Mouse (Mus musculus) neural tube, embryonic 13.5 days (tissue): ENCODE results near the gene Rnf34. TPM values are rescaled to one million over a fixed set of nuclear protein-coding genes. Genes with fewer than 3 reads are reported as not detected.

Source experiments
- ATAC-seq: fragments of 200-750 bp; cut with Nextera tagmentation; 2 replicates; pipeline ENCODE4 v1.8.0; 2017; ENCODE audit warnings: low read depth, mild to moderate bottlenecking, moderate TSS enrichment, moderate library complexity
- H3K27ac ChIP-seq: fragments of 300-500 bp; sonication (generic); replicated peaks from 2 replicates; pipeline ENCODE4 v1.5.1; 2015; ENCODE audit warnings: moderate library complexity, mild to moderate bottlenecking, inconsistent platforms
- H3K27me3 ChIP-seq: fragments of 300-500 bp; sonication (generic); 2 replicates; pipeline ENCODE4 v1.6.1; 2015; ENCODE audit warnings: mild to moderate bottlenecking, inconsistent platforms
- H3K36me3 ChIP-seq: fragments of 300-500 bp; sonication (generic); 2 replicates; pipeline ENCODE4 v1.6.1; 2015; ENCODE audit warnings: mild to moderate bottlenecking, inconsistent platforms
- H3K4me1 ChIP-seq: fragments of 300-500 bp; sonication (generic); replicated peaks from 2 replicates; pipeline ENCODE4 v1.6.1; 2015; ENCODE audit warnings: inconsistent platforms
- H3K4me2 ChIP-seq: fragments of 300-500 bp; sonication (generic); 2 replicates; pipeline ENCODE4 v1.6.1; 2015; ENCODE audit warnings: inconsistent platforms, mild to moderate bottlenecking, moderate library complexity
- H3K4me3 ChIP-seq: fragments of 300-500 bp; sonication (generic); 2 replicates; pipeline ENCODE4 v1.5.1; 2015; ENCODE audit warnings: mild to moderate bottlenecking, inconsistent platforms
- H3K9ac ChIP-seq: fragments of 300-500 bp; sonication (generic); 2 replicates; pipeline ENCODE4 v1.6.1; 2015; ENCODE audit warnings: moderate library complexity, mild to moderate bottlenecking, inconsistent platforms
- H3K9me3 ChIP-seq: fragments of 300-500 bp; sonication (generic); 2 replicates; pipeline ENCODE4 v1.6.1; 2016; ENCODE audit warnings: inconsistent platforms
- WGBS: fragments of 180-500 bp; shearing (Covaris S2); methylation state at CpG from one replicate; pipeline ENCODE4 v1.1.7; 2015; 5-methylcytosine and 5-hydroxymethylcytosine counted together
- polyA plus RNA-seq: library from polyadenylated mRNA; unstranded; fragments of >200 nt; fragmentation: Nextera tagmentation; extraction: Ambion mirVana; gene quantifications from 2 replicates; pipeline ENCODE4 v1.2.1, GENCODE M21; 2015

Gene Rnf34
- polyA plus RNA-seq, 1 experiment from 2014 or later = 45.0 TPM

GRCm38 (mm10) chr5:122824450-122824849 lies 25.4 kb upstream of the Rnf34 start:
- no peak for ATAC-seq
- Histone ChIP-seq H3K36me3 (0 out of 2 replicates have a peak, but pooled peaks cover under 1% of the 10 kb centered on the region), H3K4me1 (peaks cover 12% of the 10 kb centered on the region), H3K9me3 (no peaks in the 10 kb centered on the region), H3K9ac (no peak overlapping the region), H3K27me3 (no peaks in the 10 kb centered on the region), H3K4me2 (no peak overlapping the region), H3K27ac (no peak overlapping the region), H3K4me3 (no peak overlapping the region)
- 76% methylated on average over 6 of the region's 6 CpGs for WGBS

- H3K36me3 ChIP-seq = no peaks in the 10 kb centered on the region
- H3K4me1 ChIP-seq = peaks cover 5% of the 10 kb centered on the region
- WGBS = 85% methylated on average over 8 of the region's 8 CpGs
- H3K27me3 ChIP-seq = no peaks in the 10 kb centered on the region
- no peak for ATAC-seq
- no peak overlapping the region for H3K4me3 ChIP-seq
- no peak overlapping the region for H3K9ac ChIP-seq
- H3K9me3 ChIP-seq = no peaks in the 10 kb centered on the region
- no peak overlapping the region for H3K27ac ChIP-seq
- H3K4me2 ChIP-seq = no peak overlapping the region
Measured at GRCm38 (mm10) chr5:122825099-122825498, 24.7 kb upstream of the Rnf34 start.

GRCm38 (mm10) chr5:122832536-122832935 lies 17.3 kb upstream of the Rnf34 start:
- H3K4me1 ChIP-seq = no peaks in the 10 kb centered on the region
- no peak overlapping the region for H3K4me2 ChIP-seq
- H3K9ac ChIP-seq = no peak overlapping the region
- no peaks in the 10 kb centered on the region for H3K36me3 ChIP-seq
- WGBS = 90% methylated on average over 10 of the region's 10 CpGs
- H3K27ac ChIP-seq = no peak overlapping the region
- H3K27me3 ChIP-seq = no peaks in the 10 kb centered on the region
- no peak overlapping the region for H3K4me3 ChIP-seq
- no peak for ATAC-seq
- H3K9me3 ChIP-seq = no peaks in the 10 kb centered on the region

- Histone ChIP-seq H3K4me3 (no peak overlapping the region), H3K9me3 (no peaks in the 10 kb centered on the region; the same call in 1 of the 2 replicates), H3K4me1 (no peaks in the 10 kb centered on the region), H3K9ac (no peak overlapping the region), H3K36me3 (no peaks in the 10 kb centered on the region), H3K27me3 (no peaks in the 10 kb centered on the region), H3K27ac (no peak overlapping the region), H3K4me2 (no peak overlapping the region)
- 83% methylated on average over 10 of the region's 10 CpGs for WGBS
- ATAC-seq = no peak
Measured at GRCm38 (mm10) chr5:122832996-122833395, 16.9 kb upstream of the Rnf34 start.

GRCm38 (mm10) chr5:122841126-122841525 lies 8.7 kb upstream of the Rnf34 start:
- H3K36me3 ChIP-seq = no peaks in the 10 kb centered on the region
- H3K27ac ChIP-seq = no peak overlapping the region
- H3K27me3 ChIP-seq = no peaks in the 10 kb centered on the region
- H3K9ac ChIP-seq = no peak overlapping the region
- no peaks in the 10 kb centered on the region for H3K4me1 ChIP-seq
- 91% methylated on average over 2 of the region's 2 CpGs for WGBS
- H3K9me3 ChIP-seq = no peaks in the 10 kb centered on the region; the same call in 1 of the 2 replicates
- no peak overlapping the region for H3K4me3 ChIP-seq
- no peak overlapping the region for H3K4me2 ChIP-seq
- no peak for ATAC-seq

- no peaks in the 10 kb centered on the region for H3K27me3 ChIP-seq
- WGBS = 87% methylated on average over 5 of the region's 5 CpGs
Measured at GRCm38 (mm10) chr5:122843799-122844198, 6.0 kb upstream of the Rnf34 start.

GRCm38 (mm10) chr5:122850319-122851002 lies 613 bp downstream of the Rnf34 start:
- H3K4me1 ChIP-seq = peaks cover 32% of the 10 kb centered on the region
- no peaks in the 10 kb centered on the region for H3K27me3 ChIP-seq
- peak overlapping the region; percentile 95 for H3K27ac ChIP-seq
- no peaks in the 10 kb centered on the region for H3K9me3 ChIP-seq
- H3K4me2 ChIP-seq = peak overlapping the region; percentile 82
- under 1% methylated on average over 38 of the region's 38 CpGs for WGBS
- H3K9ac ChIP-seq = peak overlapping the region; percentile 94
- peak overlapping the region; percentile 92 for H3K4me3 ChIP-seq
- H3K36me3 ChIP-seq = no peaks in the 10 kb centered on the region
- ATAC-seq = peak; percentile 86

More at GRCm38 (mm10) chr5:122843799-122844198, 6.0 kb upstream of the Rnf34 start:
- Histone ChIP-seq H3K36me3 (no peaks in the 10 kb centered on the region), H3K4me1 (peaks cover 7% of the 10 kb centered on the region), H3K4me2 (no peak overlapping the region), H3K4me3 (no peak overlapping the region), H3K9ac (no peak overlapping the region), H3K9me3 (no peaks in the 10 kb centered on the region), H3K27ac (no peak overlapping the region)
- no peak for ATAC-seq

- peaks cover 32% of the 10 kb centered on the region for H3K4me1 ChIP-seq
- H3K4me3 ChIP-seq = no peak overlapping the region
- H3K9ac ChIP-seq = no peak overlapping the region
- H3K4me2 ChIP-seq = no peak overlapping the region
- no peak for ATAC-seq
- H3K27me3 ChIP-seq = no peaks in the 10 kb centered on the region
- H3K27ac ChIP-seq = no peak overlapping the region
- no peaks in the 10 kb centered on the region for H3K36me3 ChIP-seq
- H3K9me3 ChIP-seq = no peaks in the 10 kb centered on the region
- 98% methylated on average over 2 of the region's 2 CpGs for WGBS
Measured at GRCm38 (mm10) chr5:122852611-122853010, 2.8 kb downstream of the Rnf34 start.

GRCm38 (mm10) chr5:122855858-122856257 lies 6.0 kb downstream of the Rnf34 start:
- no peak for ATAC-seq
- H3K36me3 ChIP-seq = no peaks in the 10 kb centered on the region
- 78% methylated on average over 3 of the region's 3 CpGs for WGBS
- peaks cover 14% of the 10 kb centered on the region for H3K4me1 ChIP-seq
- H3K4me2 ChIP-seq = no peak overlapping the region
- H3K27me3 ChIP-seq = no peaks in the 10 kb centered on the region
- H3K9ac ChIP-seq = no peak overlapping the region
- H3K9me3 ChIP-seq = no peaks in the 10 kb centered on the region
- no peak overlapping the region for H3K27ac ChIP-seq
- H3K4me3 ChIP-seq = no peak overlapping the region

- no peak for ATAC-seq
- Histone ChIP-seq H3K4me3 (no peak overlapping the region), H3K4me1 (no peaks in the 10 kb centered on the region), H3K9ac (no peak overlapping the region), H3K36me3 (peaks cover 60% of the 10 kb centered on the region), H3K9me3 (no peaks in the 10 kb centered on the region), H3K27me3 (no peaks in the 10 kb centered on the region), H3K27ac (no peak overlapping the region), H3K4me2 (no peak overlapping the region)
- 94% methylated on average over 2 of the region's 2 CpGs for WGBS
Measured at GRCm38 (mm10) chr5:122863053-122863452, 13.2 kb downstream of the Rnf34 start.

- H3K9ac ChIP-seq = no peak overlapping the region
- no peaks in the 10 kb centered on the region for H3K27me3 ChIP-seq
- ATAC-seq = no peak
- no peaks in the 10 kb centered on the region for H3K4me1 ChIP-seq
- H3K27ac ChIP-seq = no peak overlapping the region
- H3K9me3 ChIP-seq = no peaks in the 10 kb centered on the region
- H3K4me3 ChIP-seq = no peak overlapping the region
- H3K4me2 ChIP-seq = no peak overlapping the region
- WGBS = 94% methylated on average over 3 of the region's 3 CpGs
- H3K36me3 ChIP-seq = peaks cover 70% of the 10 kb centered on the region
Measured at GRCm38 (mm10) chr5:122872626-122873025, 22.8 kb downstream of the Rnf34 start.

- H3K9me3 ChIP-seq = no peaks in the 10 kb centered on the region
- H3K9ac ChIP-seq = no peak overlapping the region
- H3K27ac ChIP-seq = no peak overlapping the region
- no peak for ATAC-seq
- H3K4me2 ChIP-seq = no peak overlapping the region
- peaks cover 69% of the 10 kb centered on the region for H3K36me3 ChIP-seq
- WGBS = 81% methylated on average over 2 of the region's 2 CpGs
- no peaks in the 10 kb centered on the region for H3K27me3 ChIP-seq
- H3K4me1 ChIP-seq = no peaks in the 10 kb centered on the region
- no peak overlapping the region for H3K4me3 ChIP-seq
Measured at GRCm38 (mm10) chr5:122873573-122873972, 23.7 kb downstream of the Rnf34 start.

- Histone ChIP-seq H3K27me3 (no peaks in the 10 kb centered on the region), H3K4me3 (no peak overlapping the region), H3K27ac (no peak overlapping the region), H3K4me1 (no peaks in the 10 kb centered on the region), H3K36me3 (peaks cover 70% of the 10 kb centered on the region), H3K9ac (no peak overlapping the region), H3K9me3 (no peaks in the 10 kb centered on the region), H3K4me2 (no peak overlapping the region)
- no peak for ATAC-seq
- WGBS = 93% methylated on average over 3 of the region's 3 CpGs
Measured at GRCm38 (mm10) chr5:122874359-122874758, 24.5 kb downstream of the Rnf34 start.
